Mouse (Mus musculus) spleen, embryonic (tissue): ENCODE results near the gene Lcn12.

Source experiments
- CTCF ChIA-PET: fragments of 350-600 bp; sonication (Branson Sonifier 250); formaldehyde crosslinking; loops from one replicate; lab custom pipeline; 2022; lab: Charles Lee

Lcn12 gene

DNA sequence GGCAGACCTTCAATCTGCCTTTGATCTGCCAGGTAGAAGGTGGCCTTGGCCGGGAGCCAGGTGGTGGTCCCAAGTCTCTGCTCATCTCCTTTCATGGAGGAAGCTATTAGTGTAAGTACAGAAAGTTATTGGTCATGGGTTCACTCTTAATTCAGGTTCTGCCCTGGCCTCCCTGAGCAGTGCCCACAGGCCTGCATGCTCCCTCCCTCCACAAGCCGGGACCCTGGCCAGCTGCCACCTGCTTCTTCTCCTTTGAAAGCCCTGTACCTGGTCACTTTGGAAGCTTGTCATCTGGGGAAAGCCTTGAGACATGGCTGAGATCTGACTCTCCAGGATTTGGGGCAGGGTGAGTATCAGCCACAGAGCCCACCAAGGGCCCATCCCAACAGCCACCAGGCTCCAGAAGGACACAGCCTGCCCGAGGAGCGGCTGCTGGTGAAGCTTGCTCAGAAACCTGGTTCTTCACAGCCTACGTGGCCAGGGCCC lies at the start of gene Lcn12:
TSS of gene Lcn12 (minus strand) at position 436 of the 486 bp plus-strand sequence.
- CTCF ChIA-PET, result interaction anchor here (0.5 kb wide), 1 partner anchor 671 kb away, joined by 4 read pairs; no protein-coding TSS in a partner anchor

- CTCF ChIA-PET, result no interaction called here
These were observed 48.1 kb upstream of the Lcn12 start for GRCm38 (mm10) chr2:25541644-25542367.

- CTCF ChIA-PET, result interaction anchor here (0.6 kb wide), 1 partner anchor 21 kb away, joined by 4 read pairs; no protein-coding TSS in a partner anchor
These were observed 46.8 kb upstream of the Lcn12 start for GRCm38 (mm10) chr2:25540541-25540948.

GRCm38 (mm10) chr2:25536531-25536930 lies 42.8 kb upstream of the Lcn12 start:
- CTCF ChIA-PET, result no interaction called here

GRCm38 (mm10) chr2:25534866-25535182 lies 41.1 kb upstream of the Lcn12 start:
- CTCF ChIA-PET, result interaction anchor here (0.6 to 0.7 kb wide), 3 partner anchors 11 to 275 kb away, joined by 3 read pairs; no protein-coding TSS in a partner anchor

GRCm38 (mm10) chr2:25534178-25534865 lies 40.6 kb upstream of the Lcn12 start:
- CTCF ChIA-PET, result interaction anchor here (1.3 kb wide), 1 partner anchor 13 kb away, joined by 3 read pairs; the partner anchor contains the start of gene Traf2

DNA sequence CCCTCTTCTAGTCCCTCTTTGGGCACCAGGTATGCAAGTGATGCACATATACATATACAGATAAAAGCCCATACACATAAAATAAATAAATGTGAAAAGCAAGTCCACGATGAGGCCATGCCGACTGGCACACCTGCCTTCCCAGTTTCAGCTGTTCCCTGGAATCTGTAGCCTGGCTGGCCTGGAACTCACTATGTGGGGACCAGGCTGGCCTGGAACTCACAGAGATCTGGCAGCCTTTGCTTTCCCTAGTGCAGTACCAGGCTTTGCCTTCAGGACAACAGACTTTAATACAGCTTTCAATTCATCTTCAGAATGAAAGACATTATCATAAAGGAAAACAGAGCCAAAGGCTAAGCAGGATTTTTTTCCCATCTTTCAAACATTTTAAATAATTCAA lies 40.0 kb upstream of the Lcn12 start:
- CTCF ChIA-PET, result interaction anchor here (0.8 to 1.3 kb wide), 2 partner anchors 13 to 47 kb away, joined by 3 read pairs; partner anchors contain the start of gene Traf2

GRCm38 (mm10) chr2:25526510-25527302 lies 33.0 kb upstream of the Lcn12 start:
- CTCF ChIA-PET, result interaction anchor here (0.6 kb wide), 1 partner anchor 12 kb away, joined by 3 read pairs; no protein-coding TSS in a partner anchor

DNA sequence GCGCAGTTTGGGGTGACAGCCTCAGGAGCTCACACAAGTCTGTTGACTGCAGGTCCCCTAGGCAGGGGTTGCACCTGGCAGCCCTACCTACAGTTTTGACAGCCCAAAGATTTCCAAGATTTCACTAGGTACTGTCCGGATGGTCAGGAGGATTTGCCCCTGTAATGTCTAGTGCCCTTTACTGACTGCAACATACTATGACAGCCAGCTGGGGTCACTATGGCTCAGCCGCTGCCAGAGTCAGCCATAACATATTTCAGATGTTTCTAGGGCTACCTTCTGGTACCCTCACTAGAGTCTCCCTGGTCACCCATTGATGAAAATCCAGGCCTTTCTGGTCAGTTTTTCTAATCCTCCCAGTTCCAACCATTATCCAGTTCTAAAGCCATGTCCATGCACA lies 16.2 kb upstream of the Lcn12 start:
- CTCF ChIA-PET, result no interaction called here

DNA sequence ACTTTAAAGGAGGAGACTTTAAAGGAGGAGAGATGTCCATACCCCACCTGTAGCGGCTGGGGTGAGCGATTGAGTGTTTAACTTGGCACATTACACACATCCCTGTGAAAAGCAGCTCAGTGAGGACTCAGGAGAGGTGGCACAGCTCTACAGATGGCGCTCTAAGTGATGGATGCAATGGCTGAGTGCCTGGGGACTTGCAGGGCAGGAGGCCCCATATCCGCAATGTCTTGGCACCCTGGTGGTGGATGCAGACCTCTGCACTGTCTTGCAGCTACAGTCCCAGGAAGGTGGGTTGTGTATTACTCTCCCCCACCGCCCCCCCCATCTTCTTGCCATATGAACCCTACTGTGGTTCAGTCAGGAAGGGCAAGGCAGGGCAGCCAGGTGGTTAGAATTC lies 13.3 kb upstream of the Lcn12 start:
- CTCF ChIA-PET, result interaction anchor here (0.6 kb wide), 1 partner anchor 37 kb away, joined by 10 read pairs; no protein-coding TSS in a partner anchor

- CTCF ChIA-PET, result no interaction called here
These were observed 12.1 kb upstream of the Lcn12 start for GRCm38 (mm10) chr2:25505860-25506259.

- CTCF ChIA-PET, result no interaction called here
These were observed 11.3 kb upstream of the Lcn12 start for GRCm38 (mm10) chr2:25505000-25505399.

GRCm38 (mm10) chr2:25504538-25504937 lies 10.8 kb upstream of the Lcn12 start:
- CTCF ChIA-PET, result no interaction called here

- CTCF ChIA-PET, result no interaction called here
These were observed 9.0 kb upstream of the Lcn12 start for GRCm38 (mm10) chr2:25502726-25503125.

- CTCF ChIA-PET, result no interaction called here
These were observed 8.1 kb upstream of the Lcn12 start, which contains the start of gene C8g for GRCm38 (mm10) chr2:25501593-25502486. C8g (minus strand) TSS chr2:25501719.

DNA sequence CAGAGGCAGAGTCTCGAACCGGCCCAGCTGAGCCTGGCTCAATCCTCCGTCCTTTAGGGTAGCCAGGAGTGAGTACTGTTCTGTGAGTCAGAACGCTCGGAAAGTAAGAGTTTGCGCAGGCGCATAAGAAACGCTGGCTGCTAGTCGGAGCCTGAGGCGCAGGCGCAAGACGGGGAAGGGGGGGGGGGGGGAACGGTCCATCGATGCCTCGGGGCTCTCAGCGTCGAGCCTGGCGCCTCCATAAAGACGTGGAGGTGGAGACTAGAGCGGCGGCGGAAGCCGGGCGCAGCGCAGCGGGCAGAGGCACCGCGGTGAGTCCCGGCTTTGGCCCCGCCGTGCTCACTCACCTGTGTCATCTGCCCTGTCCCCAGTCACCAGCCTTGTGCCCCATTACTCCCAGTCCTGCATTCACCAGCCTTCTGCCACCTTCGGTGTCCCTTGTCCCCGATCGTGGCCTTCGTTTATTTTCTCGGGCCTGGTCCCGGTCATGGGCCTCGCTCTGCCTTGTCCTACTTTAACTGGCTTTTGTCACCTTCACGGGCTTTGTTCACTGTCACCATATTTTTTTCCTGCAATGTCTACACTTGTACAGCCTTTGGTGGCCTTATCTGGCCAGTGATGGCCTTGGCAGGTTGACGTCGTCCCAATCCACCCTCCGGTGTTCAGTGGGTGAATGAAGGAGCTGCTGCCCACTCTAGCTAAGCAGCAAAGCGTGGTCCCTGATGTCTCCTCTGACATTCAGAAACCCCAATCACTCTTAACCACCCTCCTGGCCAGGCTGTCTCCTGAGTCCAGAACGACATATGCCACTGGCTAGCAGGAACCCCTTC lies 7.1 kb upstream of the Lcn12 start, which contains the start of gene Fbxw5:
TSS of gene Fbxw5 (plus strand) at position 175 of the 830 bp plus-strand sequence.
- CTCF ChIA-PET, result no interaction called here

GRCm38 (mm10) chr2:25500071-25500575 lies 6.4 kb upstream of the Lcn12 start:
- CTCF ChIA-PET, result no interaction called here

- CTCF ChIA-PET, result no interaction called here
These were observed 5.1 kb upstream of the Lcn12 start for GRCm38 (mm10) chr2:25498622-25499478.
